Comparison of ENCODE assay signal across 15 mouse cellular contexts in genomic region chr1:67307591-67307990, GRCm38 (mm10).
DNase-seq lines count a peak whose midpoint lies in the region.
"Had no signal": no experiment of that assay in that cellular context is flagged by ENCODE, and none has a peak within 500 bp of the region (broad histone marks: within the 10 kb centered on the region; RNA-seq: fewer than 3 reads in every experiment).

No protein-coding gene starts in this region.

- DNase-seq in ES-CJ7 (ENCODE audit: low read depth, low spot score) (peak; percentile 82), R1 (ENCODE audit: low read depth, low spot score) (peak; percentile 76), adipocyte (ENCODE audit: low spot score) (no peak)
- DNase-seq in layer of hippocampus, adult 18-20 months (ENCODE audit: low spot score in 2 of 2) = no peak
- DNase-seq in adrenal gland, postnatal 4 days (ENCODE audit: low spot score in 2 of 2) = no peak
- DNase-seq: adrenal gland, adult 8-10 months; adrenal gland, postnatal 14 days; adrenal gland, postnatal 36 days; cerebellum, adult 11 months; cerebellum, adult 18-20 months; cerebellum, adult 8-10 months; cerebellum, adult 9-11 months; cerebellum, postnatal 14 days; cerebellum, postnatal 36 days; embryo, embryonic 11 days had no signal

Comparison
In these comparisons a context has a peak if more than half of its experiments do, and no peak if none do; other contexts are left out.
1. DNase-seq: peak in ES-CJ7 (single experiment) and R1 (single experiment); none in layer of hippocampus, adult 18-20 months (0 of 2), adipocyte (single experiment) and adrenal gland, postnatal 4 days (0 of 2).